Mouse (Mus musculus) adrenal gland, adult (tissue): ENCODE data around the gene Olfr1537.

ENCODE experiments used
- DNase-seq, 2 experiments: peaks; one replicate each; pipeline ENCODE4 v3.0.0; 2022 to 2023; ENCODE audit warnings: low spot score in 1 of 2; ENCODE audit not compliant: inconsistent age in 2 of 2

Gene Olfr1537

GRCm38 (mm10) chr9:39249894-39250293 lies at the start of gene Olfr1537:
Gene Olfr1537, minus strand, starts transcription at chr9:39249994.
- no peak for DNase-seq

- no peak for DNase-seq
Observed at GRCm38 (mm10) chr9:39287136-39287535, 37.3 kb upstream of the Olfr1537 start.

- DNase-seq: no peak
Observed at GRCm38 (mm10) chr9:39276718-39277117, 26.9 kb upstream of the Olfr1537 start, which contains the start of gene Olfr945. Gene Olfr945, minus strand, starts transcription at chr9:39276818.

GRCm38 (mm10) chr9:39201620-39202019 lies 48.2 kb downstream of the Olfr1537 start, which contains the start of gene Olfr944:
Gene Olfr944, plus strand, starts transcription at chr9:39201920.
- DNase-seq: no peak
